Mouse (Mus musculus) embryonic facial prominence, embryonic 13.5 days (tissue): ENCODE results near the gene Flt1. TPM values are rescaled to one million over a fixed set of nuclear protein-coding genes. Genes with fewer than 3 reads are reported as not detected.

Experiments
- ATAC-seq: fragments of 200-750 bp; cut with Nextera tagmentation; 2 replicates; pipeline ENCODE4 v1.8.0; 2017; ENCODE audit warnings: low read depth; ENCODE audit not compliant: insufficient number of reproducible peaks, insufficient read depth, low FRiP score, low TSS enrichment
- H3K27ac ChIP-seq: fragments of 300-500 bp; sonication (generic); 2 replicates; pipeline ENCODE4 v1.5.1; 2015; ENCODE audit warnings: moderate library complexity, mild to moderate bottlenecking, inconsistent platforms
- H3K27me3 ChIP-seq: fragments of 300-500 bp; sonication (generic); 2 replicates; pipeline ENCODE4 v1.6.1; 2015; ENCODE audit warnings: mild to moderate bottlenecking, inconsistent platforms
- H3K36me3 ChIP-seq: fragments of 300-500 bp; sonication (generic); 2 replicates; pipeline ENCODE4 v1.6.1; 2015; ENCODE audit warnings: mild to moderate bottlenecking, inconsistent platforms
- H3K4me1 ChIP-seq: fragments of 300-500 bp; sonication (generic); 2 replicates; pipeline ENCODE4 v1.6.1; 2015; ENCODE audit warnings: inconsistent platforms
- H3K4me2 ChIP-seq: fragments of 300-500 bp; sonication (generic); 2 replicates; pipeline ENCODE4 v1.6.1; 2015; ENCODE audit warnings: moderate library complexity, mild to moderate bottlenecking, inconsistent platforms
- H3K4me3 ChIP-seq: fragments of 300-500 bp; sonication (generic); 2 replicates; pipeline ENCODE4 v1.5.1; 2015; ENCODE audit warnings: mild to moderate bottlenecking, inconsistent platforms
- H3K9ac ChIP-seq: fragments of 300-500 bp; sonication (generic); 2 replicates; pipeline ENCODE4 v1.6.1; 2015; ENCODE audit warnings: mild to moderate bottlenecking, inconsistent platforms
- H3K9me3 ChIP-seq: fragments of 300-500 bp; sonication (generic); 2 replicates; pipeline ENCODE4 v1.6.1; 2016; ENCODE audit warnings: inconsistent platforms
- WGBS: fragments of 180-500 bp; shearing (Covaris S2); methylation state at CpG from one replicate; pipeline ENCODE4 v1.1.7; 2015; ENCODE audit warnings: mixed read lengths; 5-methylcytosine and 5-hydroxymethylcytosine counted together
- polyA plus RNA-seq: library from polyadenylated mRNA; unstranded; fragments of >200 nt; fragmentation: Nextera tagmentation; extraction: Ambion mirVana; gene quantifications from 2 replicates; pipeline ENCODE4 v1.2.1, GENCODE M21; 2015

The Flt1 gene
- polyA plus RNA-seq, 1 experiment from 2014 or later: 10.0 TPM

DNA sequence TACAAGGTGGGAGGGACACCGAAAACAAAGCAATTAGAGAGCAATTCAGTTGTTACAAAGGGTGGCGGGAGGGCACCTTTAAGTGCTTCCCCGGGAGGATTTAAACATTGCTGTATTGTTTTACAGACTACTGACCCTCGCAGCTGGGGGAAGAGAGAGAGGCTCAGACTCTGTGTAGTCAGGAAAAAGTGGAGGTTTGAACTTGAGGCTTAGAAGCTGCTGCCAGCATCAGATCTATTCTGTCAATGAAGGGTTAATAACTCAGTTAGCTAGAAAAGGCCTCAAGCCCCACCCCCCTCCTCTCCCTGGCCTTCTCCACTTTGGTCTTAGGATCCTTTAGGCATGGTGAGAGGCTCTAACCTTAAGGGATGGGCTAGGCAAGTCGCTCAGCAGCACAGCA is 24.2 kb upstream of the Flt1 start:
- no peak for ATAC-seq
- H3K4me3 ChIP-seq: no peak overlapping the region
- 10% methylated on average over 5 of the region's 5 CpGs for WGBS
- no peak overlapping the region for H3K4me2 ChIP-seq
- H3K4me1 ChIP-seq: peaks cover 21% of the 10 kb centered on the region
- H3K9me3 ChIP-seq: 0 out of 2 replicates have a peak, but pooled peaks cover 6% of the 10 kb centered on the region
- H3K27ac ChIP-seq: no peak overlapping the region
- peaks cover 78% of the 10 kb centered on the region for H3K27me3 ChIP-seq
- H3K9ac ChIP-seq: no peak overlapping the region
- no peaks in the 10 kb centered on the region for H3K36me3 ChIP-seq

DNA sequence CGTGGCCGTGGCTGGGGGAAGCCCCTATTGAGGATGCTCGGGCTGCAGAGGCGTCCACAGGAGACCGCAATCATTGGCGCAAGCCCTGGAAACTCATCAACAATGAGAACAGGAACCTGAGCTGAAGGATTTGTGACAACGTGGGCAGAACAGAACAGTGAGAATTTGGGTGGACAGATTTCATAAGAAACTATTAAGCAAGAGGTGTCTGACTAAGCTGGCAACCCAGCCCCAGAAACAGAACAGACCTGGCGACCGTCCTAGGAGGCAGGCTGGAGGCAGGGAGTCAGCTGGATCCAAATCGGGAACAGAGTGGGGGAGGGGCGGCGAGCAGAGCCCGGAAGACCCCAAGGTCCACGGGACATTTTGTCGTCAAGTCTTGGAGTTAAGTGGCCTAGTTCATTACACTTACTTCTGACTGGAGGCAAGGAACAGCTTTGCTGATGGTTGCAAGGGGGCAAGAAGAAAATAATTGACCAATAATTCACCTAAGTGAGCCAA is 22.3 kb upstream of the Flt1 start:
- Histone ChIP-seq H3K9ac (no peak overlapping the region), H3K27me3 (peaks cover 67% of the 10 kb centered on the region), H3K4me3 (peak overlapping the region; percentile 8; the same call in 1 of the 2 replicates)

DNA sequence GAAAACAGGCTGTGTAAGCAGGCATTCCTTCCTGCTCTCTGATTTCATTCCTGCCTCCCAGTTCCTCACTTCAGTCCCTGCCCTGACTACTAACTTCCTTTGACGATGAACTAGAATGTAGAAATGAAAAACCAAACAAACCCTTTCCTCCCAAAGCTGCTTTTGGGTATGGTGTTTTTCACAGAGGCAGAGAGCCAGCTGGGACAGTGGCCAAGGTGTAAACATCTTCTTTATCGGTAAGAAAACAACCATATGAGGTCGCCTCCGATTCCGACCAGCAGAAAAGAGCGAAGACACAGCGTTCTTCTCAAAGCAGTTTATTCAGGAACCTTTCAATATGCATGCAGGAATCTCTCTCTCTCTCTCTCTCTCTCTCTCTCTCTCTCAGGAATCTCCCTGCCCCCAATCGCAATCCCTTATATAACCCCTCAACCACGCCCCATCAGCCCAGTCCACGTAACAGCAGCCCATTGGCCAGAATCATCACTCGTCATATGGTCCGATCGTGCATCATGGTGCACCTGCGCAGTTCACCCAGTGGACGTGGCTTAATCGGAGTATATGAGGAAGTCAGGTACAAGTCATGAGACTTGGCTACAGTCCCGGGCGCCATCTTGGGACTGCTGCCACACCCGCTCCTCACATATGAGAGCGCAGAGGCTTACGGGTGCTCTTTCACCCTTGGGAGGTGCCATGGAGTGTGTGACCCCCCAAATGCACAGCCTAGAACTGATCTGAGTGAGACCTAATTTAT is 19.3 kb upstream of the Flt1 start:
- no peak for ATAC-seq
- Histone ChIP-seq H3K27ac (no peak overlapping the region), H3K27me3 (peaks cover 40% of the 10 kb centered on the region), H3K4me2 (no peak overlapping the region), H3K36me3 (no peaks in the 10 kb centered on the region), H3K4me1 (peaks cover 8% of the 10 kb centered on the region), H3K9me3 (no peaks in the 10 kb centered on the region), H3K9ac (no peak overlapping the region), H3K4me3 (no peak overlapping the region)
- whole genome bisulfite sequencing: 91% methylated on average over 21 of the region's 21 CpGs

More for the DNA sequence above, 22.3 kb upstream of the Flt1 start:
- H3K4me1 ChIP-seq: peaks cover 19% of the 10 kb centered on the region
- no peak for ATAC-seq
- no peaks in the 10 kb centered on the region for H3K9me3 ChIP-seq
- 3% methylated on average over 15 of the region's 15 CpGs for WGBS
- H3K27ac ChIP-seq: no peak overlapping the region
- no peaks in the 10 kb centered on the region for H3K36me3 ChIP-seq
- peak overlapping the region; percentile 42 for H3K4me2 ChIP-seq

DNA sequence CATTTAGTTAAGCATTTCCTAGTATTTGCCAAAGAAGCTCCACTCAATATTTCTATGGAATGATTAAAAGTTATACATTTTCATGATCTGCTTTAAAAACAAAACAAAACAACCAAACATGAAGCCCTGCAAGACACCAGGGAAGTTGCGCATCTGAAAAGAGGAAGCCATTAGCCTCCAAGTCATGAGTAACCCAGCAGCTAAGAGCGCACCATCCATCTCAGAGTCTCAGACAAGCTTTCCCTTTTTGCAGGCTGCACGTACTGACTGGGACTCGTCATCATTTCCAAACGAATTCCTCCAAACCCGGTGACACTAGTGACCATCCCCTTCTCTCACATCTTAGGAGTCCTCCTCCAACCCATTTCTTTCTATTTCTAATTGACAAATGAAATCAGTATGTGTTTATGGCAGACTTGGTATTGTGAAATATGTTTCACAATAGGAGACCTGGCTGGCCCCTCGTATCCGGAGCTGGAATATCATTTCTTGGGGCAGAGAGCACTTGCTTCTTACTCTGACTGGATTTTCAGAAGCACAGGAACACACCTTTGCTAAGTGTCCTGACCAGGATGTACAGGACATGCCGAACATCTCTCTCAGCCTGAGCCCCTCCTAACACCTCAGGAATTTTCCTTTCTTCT is 16.8 kb upstream of the Flt1 start:
- no peaks in the 10 kb centered on the region for H3K4me1 ChIP-seq
- H3K9ac ChIP-seq: no peak overlapping the region
- no peaks in the 10 kb centered on the region for H3K9me3 ChIP-seq
- no peaks in the 10 kb centered on the region for H3K36me3 ChIP-seq
- ATAC-seq: no peak
- H3K4me2 ChIP-seq: no peak overlapping the region
- 81% methylated on average over 9 of the region's 9 CpGs for WGBS
- no peak overlapping the region for H3K4me3 ChIP-seq
- H3K27me3 ChIP-seq: peaks cover 15% of the 10 kb centered on the region
- no peak overlapping the region for H3K27ac ChIP-seq

DNA sequence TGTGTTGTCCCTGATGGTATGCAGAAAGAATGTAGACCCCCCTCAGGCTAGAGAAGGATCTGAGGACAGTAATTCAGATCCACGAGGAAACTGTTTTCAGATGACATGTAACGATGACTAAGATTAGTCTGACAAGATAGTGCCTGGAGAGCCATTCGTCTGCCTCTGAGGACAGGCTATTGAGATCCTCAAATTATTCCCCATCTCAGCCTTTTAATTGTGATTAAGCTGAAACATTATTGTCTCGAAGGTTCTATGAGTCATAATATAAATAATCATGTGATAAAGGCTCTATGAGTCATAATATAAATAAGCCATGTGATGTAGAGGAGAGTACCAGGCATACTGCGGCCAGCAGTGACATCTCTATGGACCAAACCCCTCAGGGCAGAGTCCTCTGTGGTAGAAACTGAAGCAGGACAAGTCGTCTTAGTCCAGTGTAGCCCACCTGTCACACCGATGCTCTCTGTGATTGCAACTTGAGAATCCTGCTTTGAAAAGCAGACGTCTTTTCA is 11.0 kb upstream of the Flt1 start:
- no peak overlapping the region for H3K4me2 ChIP-seq
- H3K27me3 ChIP-seq: peaks cover 8% of the 10 kb centered on the region; the same call in 1 of the 2 replicates
- ATAC-seq: no peak
- 0 out of 2 replicates have a peak, but pooled peaks cover 4% of the 10 kb centered on the region for H3K9me3 ChIP-seq
- WGBS: 58% methylated on average over 8 of the region's 8 CpGs
- H3K36me3 ChIP-seq: no peaks in the 10 kb centered on the region
- H3K4me1 ChIP-seq: no peaks in the 10 kb centered on the region
- no peak overlapping the region for H3K9ac ChIP-seq
- no peak overlapping the region for H3K4me3 ChIP-seq
- H3K27ac ChIP-seq: no peak overlapping the region

DNA sequence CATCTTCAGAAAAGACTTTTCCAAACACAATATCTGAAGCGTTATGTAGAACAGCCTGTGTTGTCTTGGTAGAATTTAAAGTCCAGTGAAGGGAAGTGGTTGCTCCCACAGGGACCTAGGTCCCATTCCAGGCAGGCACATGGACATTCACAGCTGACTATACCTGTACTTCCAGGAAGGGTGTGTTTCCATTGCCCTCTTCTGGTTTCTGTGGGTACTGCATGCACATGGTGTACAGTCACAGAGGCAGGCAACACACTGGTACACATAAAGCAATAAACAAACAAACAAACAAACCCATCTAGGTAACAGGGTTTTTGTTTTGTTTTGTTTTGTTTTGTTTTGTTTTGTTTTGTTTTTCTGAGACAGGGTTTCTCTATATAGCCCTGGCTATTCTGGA is 7.9 kb upstream of the Flt1 start:
- ATAC-seq: no peak
- Histone ChIP-seq H3K9ac (no peak overlapping the region), H3K27me3 (peaks cover 37% of the 10 kb centered on the region), H3K27ac (no peak overlapping the region), H3K4me1 (no peaks in the 10 kb centered on the region), H3K4me2 (no peak overlapping the region), H3K4me3 (no peak overlapping the region), H3K36me3 (no peaks in the 10 kb centered on the region), H3K9me3 (0 out of 2 replicates have a peak, but pooled peaks cover 4% of the 10 kb centered on the region)
- 89% methylated on average over 1 of the region's 1 CpGs for WGBS

DNA sequence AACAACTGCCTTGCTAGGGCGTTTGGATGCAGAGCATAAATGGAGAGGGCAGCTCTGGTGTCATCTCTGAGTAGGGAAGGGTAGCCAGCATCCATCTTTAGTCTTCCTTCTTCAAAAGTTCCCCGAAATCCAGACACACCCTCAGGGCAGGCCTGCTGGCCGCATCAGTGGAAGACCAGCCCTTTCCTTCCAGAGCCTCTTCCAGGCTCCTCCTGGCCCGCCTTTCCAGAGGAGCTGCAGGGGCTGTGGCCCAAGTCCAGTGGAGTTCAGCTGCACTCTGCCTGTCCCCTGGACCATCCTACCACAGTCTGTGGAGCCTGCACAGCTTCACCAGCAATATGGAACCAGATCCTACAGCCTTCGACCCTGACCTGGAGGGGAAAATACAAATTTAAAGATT is 7.1 kb upstream of the Flt1 start:
- Histone ChIP-seq H3K9ac (no peak overlapping the region), H3K4me3 (no peak overlapping the region), H3K36me3 (no peaks in the 10 kb centered on the region), H3K4me1 (no peaks in the 10 kb centered on the region), H3K4me2 (no peak overlapping the region), H3K27ac (no peak overlapping the region), H3K27me3 (peaks cover 44% of the 10 kb centered on the region), H3K9me3 (0 out of 2 replicates have a peak, but pooled peaks cover 4% of the 10 kb centered on the region)
- ATAC-seq: no peak
- WGBS: 69% methylated on average over 5 of the region's 5 CpGs

DNA sequence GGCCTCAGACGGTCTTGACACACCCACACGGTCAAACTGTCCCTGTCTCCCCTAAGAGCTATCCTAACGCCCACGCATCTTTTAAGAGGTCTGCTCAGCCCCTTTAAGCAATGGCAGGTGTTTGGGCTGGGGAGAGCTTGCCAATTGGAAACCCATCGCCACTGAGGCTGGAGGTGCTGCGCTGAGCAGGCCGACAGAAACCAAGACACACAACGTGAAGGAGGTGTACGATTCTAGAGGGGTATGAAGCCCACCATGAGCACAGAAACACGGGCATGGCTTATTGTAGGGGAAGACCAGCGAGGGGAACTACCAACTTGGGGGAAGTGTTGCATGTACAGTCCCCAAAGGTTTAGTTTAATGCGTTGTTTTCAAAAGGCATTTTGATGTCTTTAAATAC is 1.7 kb upstream of the Flt1 start:
- H3K27ac ChIP-seq: no peak overlapping the region
- no peak for ATAC-seq
- 8% methylated on average over 12 of the region's 12 CpGs for WGBS
- no peaks in the 10 kb centered on the region for H3K36me3 ChIP-seq
- no peak overlapping the region for H3K4me3 ChIP-seq
- no peak overlapping the region for H3K4me2 ChIP-seq
- peaks cover 93% of the 10 kb centered on the region for H3K27me3 ChIP-seq
- H3K4me1 ChIP-seq: peaks cover 18% of the 10 kb centered on the region
- no peak overlapping the region for H3K9ac ChIP-seq
- no peaks in the 10 kb centered on the region for H3K9me3 ChIP-seq

DNA sequence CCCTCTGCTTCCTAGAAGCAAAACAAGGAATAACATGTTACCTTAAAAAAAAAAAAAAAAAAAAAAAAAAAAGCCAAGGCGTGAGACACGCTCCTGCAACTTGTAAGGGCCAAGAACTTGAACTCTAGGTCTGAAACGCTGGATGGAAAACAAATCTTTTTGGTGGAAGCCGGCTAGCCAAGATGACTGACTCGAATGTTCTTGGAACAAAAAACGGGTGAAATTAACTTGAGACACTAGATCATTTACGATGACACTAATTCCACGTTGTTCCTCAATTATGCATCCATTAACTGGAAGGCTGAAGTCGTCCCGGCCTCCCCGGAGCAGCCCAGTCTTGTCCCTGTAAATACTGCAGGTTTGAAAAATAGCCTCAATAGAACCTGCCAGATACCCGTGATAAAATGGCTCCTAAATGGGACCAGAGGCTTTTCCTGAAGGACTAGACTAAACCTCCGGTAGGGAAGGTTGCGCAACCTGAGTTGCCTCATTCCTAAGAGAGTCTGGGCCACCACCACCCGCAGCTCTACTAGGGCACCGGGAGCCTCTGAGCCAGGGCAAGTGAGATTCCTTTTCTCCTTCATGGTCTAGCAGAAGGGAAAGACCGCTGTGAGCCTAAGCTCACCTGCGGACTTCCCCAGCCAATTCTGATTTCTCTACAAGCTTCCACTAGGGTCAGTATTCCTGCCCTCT is 1.0 kb upstream of the Flt1 start:
- H3K27ac ChIP-seq: no peak overlapping the region
- H3K27me3 ChIP-seq: peaks cover 92% of the 10 kb centered on the region
- peak overlapping the region; percentile 59; the same call in 1 of the 2 replicates for H3K9ac ChIP-seq
- peaks cover 18% of the 10 kb centered on the region for H3K4me1 ChIP-seq
- peak overlapping the region; percentile 48 for H3K4me3 ChIP-seq
- 4% methylated on average over 18 of the region's 18 CpGs for WGBS
- H3K4me2 ChIP-seq: peak overlapping the region; percentile 83
- no peak for ATAC-seq
- H3K9me3 ChIP-seq: no peaks in the 10 kb centered on the region
- no peaks in the 10 kb centered on the region for H3K36me3 ChIP-seq

DNA sequence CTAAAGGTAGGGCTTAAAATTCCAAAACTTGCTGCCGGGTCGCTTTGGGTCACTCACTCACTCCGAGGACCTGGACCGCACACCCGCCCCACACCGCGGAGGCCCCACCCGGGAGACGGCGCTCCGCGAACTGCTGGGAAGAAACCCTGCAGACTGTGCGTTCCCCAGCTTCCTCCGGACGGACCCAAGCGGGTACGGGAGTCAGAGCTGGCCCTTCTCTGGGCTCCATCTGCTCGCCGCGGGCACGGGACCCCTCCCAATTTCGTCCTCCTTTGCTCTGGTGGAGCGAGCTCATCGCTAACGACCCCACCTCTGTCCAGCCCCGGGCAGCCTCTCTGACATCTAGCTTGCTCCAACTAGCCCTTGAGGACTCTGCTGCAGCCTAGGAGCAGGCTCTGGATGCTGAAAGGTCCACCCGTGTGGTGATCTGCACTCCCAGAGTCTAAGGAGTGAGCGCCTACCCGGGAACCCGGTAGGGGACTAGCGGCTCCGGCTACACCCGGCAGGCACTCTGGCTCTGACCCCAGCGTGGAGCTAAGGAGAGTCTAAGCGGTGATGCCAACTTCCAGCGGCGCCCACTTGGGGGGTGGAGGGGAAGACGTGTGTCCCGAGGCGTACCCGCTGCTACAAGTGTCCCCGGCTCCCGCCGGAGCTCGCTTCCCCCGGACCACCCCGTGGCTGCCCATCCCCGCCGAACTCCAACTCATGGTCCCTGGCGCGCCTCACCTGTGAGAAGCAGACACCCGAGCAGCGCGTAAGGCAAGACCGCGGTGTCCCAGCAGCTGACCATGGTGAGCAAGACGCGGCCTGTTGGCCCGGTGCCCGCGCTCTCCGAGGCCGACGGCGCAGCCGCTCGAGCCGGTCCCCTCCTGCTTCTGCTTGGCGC is 623 bp downstream of the Flt1 start:
- no peaks in the 10 kb centered on the region for H3K36me3 ChIP-seq
- peaks cover 95% of the 10 kb centered on the region for H3K27me3 ChIP-seq
- no peaks in the 10 kb centered on the region for H3K9me3 ChIP-seq
- ATAC-seq: peak; percentile 68
- peak overlapping the region; percentile 48 for H3K4me3 ChIP-seq
- no peak overlapping the region; the same call in 1 of the 2 replicates for H3K27ac ChIP-seq
- WGBS: under 1% methylated on average over 67 of the region's 69 CpGs
- peaks cover 18% of the 10 kb centered on the region for H3K4me1 ChIP-seq
- peak overlapping the region; percentile 83 for H3K4me2 ChIP-seq
- H3K9ac ChIP-seq: peak overlapping the region; percentile 59
